Mouse (Mus musculus) thymus, postnatal 25 days (tissue): ENCODE data around the gene Wwtr1.

Experiments
- DNase-seq: peaks from one replicate; pipeline ENCODE4 v3.0.0; 2022

The Wwtr1 gene

DNA sequence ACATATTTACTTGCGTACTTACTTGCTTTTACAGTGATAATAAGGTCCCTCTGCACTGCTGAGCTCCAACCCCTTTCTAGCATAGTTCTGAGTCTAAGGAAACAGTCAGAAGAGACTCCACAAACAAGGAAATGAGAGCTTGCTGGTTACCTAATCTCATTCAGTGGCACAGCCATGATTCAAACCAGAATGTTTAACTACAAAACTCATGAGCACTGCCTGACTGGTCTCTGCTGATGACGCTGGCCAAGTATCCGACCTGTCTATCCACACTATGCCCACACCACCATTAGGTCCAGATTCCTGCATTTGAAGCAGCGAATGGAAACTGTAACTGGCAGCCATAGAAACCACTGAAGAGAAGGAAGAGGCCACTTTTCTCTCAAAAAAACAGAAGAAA is 18.3 kb downstream of the Wwtr1 start:
- DNase-seq: no peak

DNA sequence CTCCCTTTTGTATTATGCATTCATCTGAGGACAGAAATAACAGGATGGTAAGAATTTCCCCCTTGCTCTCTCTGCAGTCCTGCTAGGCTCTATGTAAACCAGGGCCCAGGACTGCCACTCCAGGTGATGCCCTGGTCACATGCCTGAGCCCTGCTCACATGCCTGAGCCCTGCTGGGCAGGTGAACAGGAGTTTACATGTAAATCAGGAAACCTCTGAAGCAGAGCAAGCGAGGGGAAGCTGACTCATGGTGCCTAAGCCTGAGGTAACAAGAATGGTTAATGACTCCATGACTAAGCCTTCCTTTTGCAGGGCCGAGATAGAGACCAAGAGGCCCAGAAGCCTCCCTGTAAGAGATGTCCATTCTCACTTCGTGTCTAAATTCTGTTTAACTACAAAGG is 20.1 kb downstream of the Wwtr1 start:
- DNase-seq: no peak

DNA sequence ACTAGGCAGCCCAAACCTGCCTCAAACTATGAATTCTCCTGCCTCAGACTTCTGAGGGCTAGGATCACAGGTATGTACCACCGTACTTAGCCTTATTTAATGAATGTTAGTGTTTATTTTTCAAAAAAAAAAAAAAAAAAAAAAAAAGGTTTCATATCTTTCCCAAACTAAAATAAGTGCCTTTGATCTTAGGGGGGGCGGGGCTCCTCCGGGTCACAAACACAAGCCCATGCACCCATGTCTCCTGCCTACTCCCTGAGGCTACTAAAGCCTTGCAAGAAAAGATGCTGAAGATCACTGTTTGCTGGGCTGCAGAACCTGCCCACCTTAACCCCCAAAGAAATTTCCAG is 20.8 kb downstream of the Wwtr1 start:
- no peak for DNase-seq

DNA sequence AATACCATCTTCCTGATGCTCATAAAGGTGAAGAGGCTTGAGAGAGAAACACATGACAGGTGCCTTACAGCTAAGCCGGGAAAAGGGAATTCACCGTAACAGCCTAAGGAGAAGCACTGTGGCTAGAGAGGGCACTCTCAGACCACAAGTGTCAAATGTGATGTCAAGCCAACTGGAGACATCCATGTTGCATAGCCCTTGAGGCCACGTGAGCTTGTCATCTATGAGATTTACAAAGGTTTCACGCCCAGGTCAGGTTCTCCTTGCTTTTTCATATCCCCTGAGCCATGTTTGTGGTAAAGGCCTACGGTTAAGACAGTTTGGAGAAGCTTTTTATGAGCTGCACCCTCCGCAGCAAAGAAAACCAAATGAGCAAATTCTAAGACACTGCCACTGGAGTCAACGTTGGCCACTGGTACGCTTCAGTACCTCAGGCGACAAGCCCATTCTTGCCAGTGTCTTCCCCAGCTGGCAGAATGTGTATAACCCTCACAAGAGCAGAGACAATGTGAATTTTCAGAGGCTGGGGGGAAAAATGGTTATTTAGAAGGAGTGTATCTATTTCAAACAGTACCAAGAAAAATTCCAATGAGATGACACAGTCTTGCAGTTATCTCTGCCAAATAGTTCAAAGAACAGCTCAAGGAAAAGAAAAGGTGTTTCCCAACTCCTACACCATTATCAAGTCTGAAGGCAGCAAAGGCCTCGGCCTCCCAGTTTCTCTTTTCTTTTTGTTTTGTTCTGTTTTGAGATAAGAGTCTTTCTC is 21.4 kb downstream of the Wwtr1 start:
- DNase-seq: no peak

DNA sequence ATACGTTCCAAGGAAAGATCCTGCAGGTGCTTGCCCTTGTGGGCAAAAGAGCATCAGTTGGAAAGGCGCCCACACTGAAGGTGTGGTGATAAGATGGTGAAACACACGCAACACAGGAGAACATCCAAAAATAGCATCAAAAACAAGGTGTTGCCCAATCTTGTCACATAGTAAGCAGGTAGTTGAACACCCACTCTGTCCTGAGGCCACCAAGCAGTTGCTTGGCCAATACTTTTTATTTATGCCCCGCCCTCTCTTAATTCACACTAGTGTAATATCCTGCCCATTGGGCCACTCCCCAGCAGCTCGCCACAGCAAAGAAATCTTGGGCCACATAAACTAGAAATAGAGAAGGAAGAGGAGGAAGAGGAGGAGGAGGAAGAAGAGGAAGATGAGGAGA is 22.6 kb downstream of the Wwtr1 start:
- no peak for DNase-seq

DNA sequence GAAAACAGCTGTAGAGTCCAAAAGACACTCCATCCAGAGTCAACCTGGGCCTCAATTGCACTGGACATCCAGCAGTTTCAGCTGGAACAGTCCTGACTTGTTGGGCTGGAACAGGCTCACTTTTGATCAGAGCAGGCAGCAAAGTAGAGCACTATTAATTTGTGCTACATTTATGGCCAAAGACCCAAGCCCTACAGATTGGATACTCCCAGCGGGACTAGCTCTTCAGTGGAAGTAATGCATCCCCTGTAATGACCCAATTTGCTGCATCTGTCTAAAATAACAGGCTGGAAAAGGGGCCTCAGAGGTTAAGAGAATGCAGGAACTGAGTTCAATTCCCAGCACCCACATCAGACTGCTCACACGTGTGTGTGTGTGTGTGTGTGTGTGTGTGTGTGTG is 24.5 kb downstream of the Wwtr1 start:
- DNase-seq: no peak

DNA sequence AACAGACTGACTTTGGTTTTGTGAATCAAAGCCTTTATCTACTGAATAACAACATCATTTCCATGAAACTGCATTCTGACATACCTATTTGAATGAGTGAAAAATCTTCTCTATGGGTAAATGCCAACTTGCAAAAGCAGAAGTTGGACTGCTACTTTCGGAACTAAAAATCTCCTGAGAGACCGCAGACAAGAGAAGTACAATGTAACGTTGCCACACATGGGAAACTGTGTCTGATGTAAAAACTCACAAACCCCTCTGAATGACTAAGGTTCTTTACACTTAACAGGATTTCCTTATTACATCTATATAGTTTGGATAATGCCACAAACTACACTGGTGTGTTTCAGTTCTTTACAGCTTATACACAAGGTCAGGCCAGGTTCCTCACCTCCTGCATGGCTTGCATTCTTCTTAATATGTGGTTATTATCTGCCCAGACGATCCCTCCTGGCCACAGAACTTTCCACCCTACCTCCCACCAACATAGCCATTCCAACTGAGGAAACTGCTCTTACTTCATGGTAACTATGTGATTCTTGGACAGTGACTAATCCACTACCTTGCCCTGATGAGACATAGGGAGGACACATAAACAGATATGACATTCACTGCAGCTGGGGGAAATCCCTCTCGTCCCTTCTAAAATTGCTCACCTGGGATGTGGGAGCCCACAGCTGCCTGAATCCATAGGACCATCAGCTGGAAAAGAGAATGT is 25.1 kb downstream of the Wwtr1 start:
- DNase-seq: no peak

DNA sequence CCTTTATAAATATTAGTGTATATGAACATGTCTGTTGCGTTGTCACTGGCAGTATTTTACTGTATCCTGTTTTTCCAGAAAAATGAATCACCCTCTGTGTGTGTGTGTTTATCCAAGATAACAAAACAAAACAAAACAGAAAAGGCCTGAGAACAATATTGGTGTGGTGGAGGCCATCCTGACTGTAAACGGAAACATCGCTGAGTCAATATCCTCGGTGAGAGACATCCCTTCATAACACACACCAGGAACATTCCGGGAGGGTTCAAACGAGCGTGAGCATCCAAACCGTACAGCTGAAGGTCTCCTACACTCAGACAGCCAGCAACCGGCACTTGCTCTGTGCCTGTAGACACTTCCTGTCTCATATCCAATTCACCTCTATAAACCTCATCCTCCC is 31.6 kb downstream of the Wwtr1 start:
- DNase-seq: no peak

DNA sequence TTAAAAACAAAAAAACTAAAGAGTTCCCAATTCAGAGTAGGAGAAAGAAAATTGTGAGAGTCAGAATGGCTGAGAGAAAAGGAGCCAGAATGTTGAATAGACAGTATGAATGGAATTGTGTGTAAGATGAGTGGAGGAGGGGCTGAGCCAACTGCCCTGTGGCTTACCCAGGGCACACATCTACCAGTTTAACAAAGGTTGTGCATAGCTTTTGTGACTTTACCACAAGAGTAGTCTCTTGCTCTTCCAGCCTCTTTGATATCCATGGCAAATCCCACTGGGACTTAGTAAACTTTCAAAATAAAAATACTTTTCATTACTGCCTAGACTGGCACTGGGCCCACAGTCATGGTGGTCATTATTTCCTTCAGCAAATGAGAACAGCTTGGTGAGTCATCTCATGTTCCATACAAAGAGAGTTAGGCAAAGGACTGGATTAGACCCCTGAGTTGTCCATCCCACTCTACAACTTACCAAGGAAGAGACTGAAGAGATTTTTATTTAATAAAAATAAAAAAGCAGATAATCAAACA is 32.8 kb downstream of the Wwtr1 start:
- no peak for DNase-seq

DNA sequence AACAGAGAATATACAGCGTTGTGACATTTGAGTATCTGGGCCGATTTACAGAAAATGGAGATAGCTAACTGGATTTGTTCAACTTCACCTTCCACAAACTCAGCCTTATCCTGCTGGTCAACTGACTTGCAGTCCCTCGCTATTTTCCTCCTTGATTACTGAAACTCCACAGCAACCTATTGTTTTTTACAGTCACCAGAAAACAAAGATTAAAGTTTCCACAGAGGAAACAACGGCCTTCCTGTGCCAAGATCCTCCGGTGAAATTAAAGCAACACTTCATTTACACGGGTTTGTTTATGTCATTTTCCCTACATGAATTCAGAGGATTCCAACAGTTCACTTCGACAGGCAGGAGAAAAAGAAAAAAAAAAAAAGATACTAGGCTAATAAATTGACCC is 34.5 kb downstream of the Wwtr1 start:
- no peak for DNase-seq

DNA sequence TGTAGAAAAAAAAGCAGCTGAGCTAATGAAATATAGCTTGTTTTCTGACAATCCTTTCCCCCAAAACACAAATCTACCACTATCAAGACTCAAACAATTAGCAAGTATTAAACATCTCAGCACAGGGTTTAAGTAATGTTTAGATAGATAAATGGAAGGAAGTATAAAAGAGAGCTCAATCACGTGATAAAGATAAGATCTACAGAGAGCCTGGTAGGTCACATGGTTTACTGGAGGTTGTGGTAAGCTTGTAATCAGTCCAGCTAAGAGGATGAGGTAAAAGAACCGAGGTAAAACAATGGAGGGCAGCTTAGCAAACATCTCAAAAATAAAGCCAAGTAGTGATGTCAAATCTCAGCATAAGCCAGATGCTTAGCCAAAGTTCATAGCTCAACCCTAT is 35.2 kb downstream of the Wwtr1 start:
- DNase-seq: no peak

DNA sequence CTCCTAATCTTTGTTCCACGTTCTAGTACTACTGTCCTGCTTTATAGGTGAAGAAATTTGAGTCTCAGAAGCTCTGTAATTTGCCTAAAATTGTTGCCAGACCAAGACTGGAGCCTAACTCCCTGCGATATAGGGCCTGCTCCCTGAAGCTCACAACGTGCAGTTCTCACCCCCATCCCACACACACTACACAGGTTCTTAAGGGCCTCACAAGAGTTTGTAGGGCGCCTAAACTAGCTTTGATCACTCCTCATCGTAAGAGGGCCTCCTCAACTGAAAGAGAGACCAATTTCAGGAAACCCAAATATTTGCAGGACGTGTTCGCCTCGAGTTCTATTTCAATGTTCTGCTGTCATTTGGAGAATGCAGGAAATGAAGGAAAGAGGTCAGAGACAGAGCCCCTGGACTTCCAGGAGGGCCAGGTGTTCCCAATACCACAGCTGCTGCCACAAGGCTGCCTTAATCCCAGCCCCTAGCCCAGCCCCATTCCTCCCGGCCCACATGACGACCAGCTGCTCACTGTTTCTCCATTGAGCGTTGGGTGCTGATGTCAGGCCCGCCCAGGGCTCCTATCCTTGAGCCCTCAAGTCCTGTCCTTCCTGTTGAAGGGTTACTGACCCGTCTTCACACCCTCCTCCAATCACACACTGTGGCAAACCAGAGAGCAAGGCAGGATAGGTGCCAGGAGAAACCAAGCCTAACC is 40.1 kb downstream of the Wwtr1 start:
- no peak for DNase-seq

DNA sequence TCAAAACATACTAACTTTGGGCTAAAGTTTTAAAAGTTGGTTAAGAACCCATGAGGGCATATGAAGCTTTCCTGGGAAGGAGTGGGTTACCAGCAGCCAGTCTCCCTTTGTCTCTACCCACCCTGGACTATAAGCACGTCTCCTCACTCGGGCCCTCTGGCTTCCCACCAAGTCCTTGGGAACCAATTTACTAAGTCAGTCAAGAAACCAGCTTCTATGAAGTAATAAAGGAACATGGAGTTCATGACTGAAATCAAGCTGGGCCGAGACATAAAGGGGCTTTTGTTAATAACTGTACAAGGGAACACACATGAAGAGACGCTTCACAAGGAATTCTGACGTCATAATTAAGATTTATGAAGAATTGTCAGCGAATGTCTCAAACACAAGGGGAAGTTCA is 41.3 kb downstream of the Wwtr1 start:
- no peak for DNase-seq

DNA sequence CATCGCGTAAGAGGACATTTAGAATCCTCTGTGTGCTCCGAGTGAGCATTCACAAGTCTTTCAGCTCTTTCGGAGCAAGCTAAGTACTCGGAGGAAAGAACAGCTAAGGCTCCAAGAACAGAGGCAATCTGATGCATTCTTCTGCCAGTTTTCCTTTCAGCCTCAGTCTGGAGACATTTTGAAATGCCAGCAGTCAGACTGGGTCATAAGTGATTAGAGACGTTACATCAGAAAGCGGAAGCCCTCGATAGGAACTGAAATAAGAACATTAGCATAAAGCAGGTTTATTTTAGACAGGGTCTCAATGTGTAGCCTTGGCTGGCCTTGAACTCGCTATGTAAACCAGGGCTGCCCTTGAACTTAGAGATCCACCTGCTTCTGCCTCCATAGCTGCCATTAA is 41.8 kb downstream of the Wwtr1 start:
- DNase-seq: no peak

DNA sequence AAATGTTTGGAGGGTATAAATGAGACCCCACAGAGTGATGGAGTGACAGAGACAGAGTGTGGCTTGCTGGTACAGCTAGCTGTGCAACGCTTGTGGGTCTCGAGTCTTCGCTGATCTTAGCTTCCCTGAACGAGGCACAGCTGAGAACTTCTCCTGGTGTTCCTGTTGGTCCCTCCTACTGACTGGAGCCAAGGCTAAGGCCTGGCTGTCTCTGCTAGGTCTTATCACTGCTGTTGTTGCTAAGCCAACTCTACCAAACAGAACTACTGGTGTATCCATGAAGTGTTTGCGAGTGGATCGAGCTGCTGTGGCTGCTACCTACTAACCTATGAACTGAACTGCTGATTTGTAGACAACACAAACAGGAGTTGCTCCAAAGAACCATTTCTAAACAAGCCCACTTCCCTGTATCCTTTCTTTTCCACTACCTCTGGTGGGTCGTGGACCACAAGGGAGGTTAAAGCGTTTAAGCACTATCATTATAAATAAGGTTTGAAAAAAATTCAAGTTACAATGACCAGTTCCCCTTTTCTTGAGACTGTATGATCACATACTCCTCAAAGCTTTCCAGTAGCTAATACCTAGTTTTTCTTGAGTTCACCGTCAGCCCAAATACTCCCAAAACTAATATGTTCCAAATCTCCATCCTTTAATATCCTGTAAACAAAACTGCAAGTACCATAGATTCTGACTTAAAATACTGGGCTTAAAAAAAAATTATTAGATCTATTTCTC is 42.6 kb downstream of the Wwtr1 start:
- DNase-seq: no peak

DNA sequence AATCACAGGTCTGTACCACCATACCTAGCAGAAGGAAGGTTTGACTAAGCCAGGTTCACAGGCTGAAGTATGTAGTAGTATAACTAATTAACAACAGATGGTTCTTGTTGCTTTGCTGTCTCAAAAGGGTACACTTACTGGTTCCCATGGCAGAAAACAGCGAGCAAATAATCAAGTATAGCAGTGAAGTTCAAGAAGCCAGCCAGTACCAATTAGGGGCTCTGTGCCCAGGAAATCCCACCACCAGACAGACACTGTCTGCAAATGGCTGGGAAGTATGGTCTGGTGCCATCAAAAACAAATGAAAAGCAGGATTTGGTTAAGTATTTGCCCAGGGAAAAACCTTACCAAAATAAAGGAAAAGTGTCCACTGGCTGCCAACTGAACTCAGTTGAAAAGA is 44.9 kb downstream of the Wwtr1 start:
- DNase-seq: no peak

DNA sequence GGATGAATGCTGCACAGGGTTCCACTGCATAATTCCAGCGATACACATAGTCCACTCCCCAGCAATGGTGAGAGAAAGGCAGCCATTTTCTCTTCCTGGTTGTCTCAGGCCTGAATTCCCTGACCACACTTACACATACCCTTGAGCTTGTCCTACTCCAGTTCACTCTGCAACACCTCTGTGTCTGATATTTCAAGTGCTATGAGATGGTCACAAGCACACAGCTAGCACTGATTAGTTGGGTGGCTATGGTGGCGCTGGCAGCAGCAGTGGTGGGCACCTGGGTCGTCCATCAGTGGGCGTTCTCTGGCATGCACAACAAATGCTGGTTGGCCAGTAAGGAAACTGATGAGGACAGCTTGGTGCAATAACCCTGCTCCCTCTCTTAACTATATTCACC is 45.5 kb downstream of the Wwtr1 start:
- DNase-seq: no peak

DNA sequence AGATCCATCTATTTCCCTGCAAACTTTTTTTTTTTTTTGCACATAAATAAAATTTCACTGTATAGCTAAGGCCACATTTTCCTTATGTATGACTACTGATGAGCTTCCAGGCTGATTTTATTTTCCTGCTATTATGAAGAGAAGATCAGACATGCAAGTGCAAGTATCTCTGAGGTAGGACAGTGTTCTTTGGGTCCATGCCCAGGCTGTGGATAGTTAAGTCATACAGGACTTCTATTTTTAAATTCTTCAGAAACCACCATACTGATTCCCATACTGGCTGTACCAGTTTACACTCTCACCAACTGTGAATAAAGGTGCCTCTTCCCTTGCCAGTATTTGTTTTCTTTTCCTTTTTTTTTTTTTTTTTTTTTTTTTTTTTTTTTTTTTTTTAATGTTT is 48.6 kb downstream of the Wwtr1 start:
- DNase-seq: no peak

DNA sequence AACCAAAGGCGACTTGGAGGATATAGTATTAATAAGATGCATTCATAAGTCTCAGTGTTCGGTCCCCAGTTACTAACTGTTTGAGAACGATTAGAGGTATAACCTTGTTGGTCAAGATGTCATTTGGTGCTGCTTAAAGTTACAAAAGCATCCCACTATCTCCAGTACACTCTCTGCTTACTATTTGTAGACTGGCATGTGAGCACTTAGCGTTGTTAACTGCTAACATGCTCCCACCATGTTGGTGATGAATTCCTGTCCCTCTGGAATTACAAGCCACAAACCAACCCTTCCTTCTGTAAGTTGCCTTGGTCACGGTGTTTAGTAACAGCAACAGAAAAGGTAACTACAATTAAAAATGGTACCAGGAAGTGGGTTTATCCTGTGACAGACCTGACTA is 52.6 kb downstream of the Wwtr1 start:
- DNase-seq: no peak

DNA sequence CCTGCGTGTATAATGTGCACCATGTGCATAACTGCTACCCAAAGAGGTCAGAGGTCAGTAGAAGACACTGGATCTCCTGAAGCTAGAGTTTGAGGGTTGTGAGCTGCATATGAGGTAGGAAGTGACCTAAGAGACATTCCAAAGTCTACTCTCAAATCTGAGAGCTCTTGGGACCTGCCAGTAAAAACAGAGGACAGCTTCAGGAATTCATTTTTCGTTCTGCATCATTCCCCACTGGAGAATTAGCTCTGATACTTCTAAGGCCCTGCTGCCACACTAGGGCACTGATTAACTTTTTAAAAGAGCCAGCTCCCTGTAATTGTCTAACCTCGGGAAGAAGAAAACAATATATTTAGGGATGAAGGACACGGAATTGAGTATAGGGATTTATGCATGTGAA is 53.8 kb downstream of the Wwtr1 start:
- no peak for DNase-seq

DNA sequence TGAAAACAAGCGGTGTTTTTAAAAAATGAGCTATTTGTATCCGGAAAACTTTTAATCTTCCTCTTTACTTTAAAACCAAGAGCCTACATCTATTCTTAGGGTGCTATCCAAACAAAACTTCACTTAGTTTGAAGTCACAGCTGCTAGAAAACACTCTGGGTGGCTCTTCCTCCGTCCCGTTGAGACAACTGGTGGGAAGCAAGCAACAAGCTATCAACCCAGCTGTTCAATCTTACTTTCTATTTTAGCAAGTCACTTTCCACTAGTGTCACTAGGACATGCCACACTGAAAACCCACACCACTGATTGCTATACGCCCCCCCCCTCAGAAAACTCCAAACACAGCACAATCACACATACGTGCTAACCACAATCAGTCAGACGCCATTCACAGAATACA is 55.7 kb downstream of the Wwtr1 start:
- DNase-seq: no peak

DNA sequence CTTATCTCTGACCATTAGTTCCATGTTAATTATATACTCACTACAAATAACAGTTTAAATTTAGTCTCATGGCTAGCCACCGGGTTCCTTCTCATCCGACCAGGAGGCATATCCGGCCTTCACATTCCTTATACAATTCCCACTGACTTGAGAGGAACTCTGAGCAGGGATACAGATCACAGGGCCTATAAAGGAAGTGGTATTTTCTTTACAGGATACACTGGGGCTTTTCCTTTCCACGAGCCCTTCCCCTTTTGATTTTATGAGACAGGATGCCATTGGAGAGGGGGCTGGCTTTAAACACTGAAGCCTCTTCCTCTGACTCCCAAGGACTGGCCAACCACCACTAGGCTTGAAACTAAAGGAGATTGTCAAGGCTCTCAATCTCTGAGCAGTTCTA is 59.6 kb downstream of the Wwtr1 start:
- no peak for DNase-seq

DNA sequence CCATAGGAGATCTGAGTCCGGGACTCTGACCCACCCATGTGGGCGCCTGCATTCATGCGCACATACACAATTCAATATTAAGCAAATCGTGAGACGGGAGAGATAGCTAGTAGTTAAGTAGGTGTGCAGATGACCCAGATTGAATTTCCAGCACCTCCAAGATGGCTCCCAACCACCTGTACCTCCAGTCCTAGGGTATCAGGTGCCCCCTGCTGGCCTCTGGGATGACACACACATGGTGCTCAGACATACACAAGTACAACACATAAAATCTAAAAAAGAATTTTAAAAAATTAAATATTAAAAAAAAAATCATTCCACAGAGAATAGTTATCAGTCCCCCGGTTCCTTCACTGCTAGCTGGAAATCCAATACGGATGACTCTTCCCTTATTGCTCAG is 60.7 kb downstream of the Wwtr1 start:
- DNase-seq: no peak
